Mouse (Mus musculus) heart, postnatal 4 days (tissue): ENCODE data around the gene Pde4d. TPM values are rescaled to one million over a fixed set of nuclear protein-coding genes. Genes with fewer than 3 reads are reported as not detected.

ENCODE experiments used
- DNase-seq: peaks from one replicate; pipeline ENCODE4 v3.0.0; 2021
- total RNA-seq, 2 experiments: library from RNA; stranded (reverse); gene quantifications; 2 replicates each; pipeline ENCODE4 v1.2.3; 2021

Pde4d gene
- total RNA-seq, 2 experiments from 2014 or later, result 57.1 to 61.1 TPM

DNA sequence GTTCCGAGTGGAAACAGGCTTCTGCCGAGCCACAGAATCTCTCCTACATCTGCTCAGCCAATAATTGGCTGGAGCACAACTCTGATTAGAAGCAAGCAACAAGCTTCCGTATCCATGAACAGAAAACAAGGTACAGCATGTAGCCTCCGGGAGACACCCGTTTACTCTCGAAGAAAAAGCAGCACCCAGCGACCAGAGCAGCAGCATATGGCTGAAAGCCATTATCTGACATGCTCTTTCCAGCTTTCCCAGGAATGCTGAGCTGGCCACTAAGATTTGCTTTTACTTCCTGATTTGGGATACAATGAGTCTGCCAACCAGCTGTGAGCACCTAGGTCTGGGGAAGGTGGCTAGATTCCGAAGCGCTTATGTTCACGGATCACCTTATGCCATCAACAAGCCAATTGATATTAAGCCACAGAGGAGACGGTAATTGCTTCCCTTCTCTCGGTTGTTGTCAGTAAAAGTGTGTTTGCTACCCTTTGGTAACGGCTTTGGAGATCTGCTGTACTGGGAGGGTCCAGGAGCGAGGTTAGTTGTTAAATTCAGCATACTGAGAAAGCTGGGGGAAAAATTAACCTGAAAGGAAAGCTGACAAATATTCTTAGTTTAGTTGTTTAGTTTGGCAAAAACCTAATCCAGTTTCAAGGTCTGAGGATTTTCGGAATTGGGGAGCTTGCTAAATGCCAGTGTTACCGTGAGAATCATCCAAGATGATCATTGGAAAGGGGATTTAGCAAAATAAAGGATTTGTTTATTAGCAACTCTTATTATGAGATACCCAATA, 1131.7 kb downstream of the Pde4d start:
- DNase-seq, result peak; percentile 27

- no peak for DNase-seq
Observed at GRCm38 (mm10) chr13:109590048-109590447, 1140.3 kb downstream of the Pde4d start.

DNA sequence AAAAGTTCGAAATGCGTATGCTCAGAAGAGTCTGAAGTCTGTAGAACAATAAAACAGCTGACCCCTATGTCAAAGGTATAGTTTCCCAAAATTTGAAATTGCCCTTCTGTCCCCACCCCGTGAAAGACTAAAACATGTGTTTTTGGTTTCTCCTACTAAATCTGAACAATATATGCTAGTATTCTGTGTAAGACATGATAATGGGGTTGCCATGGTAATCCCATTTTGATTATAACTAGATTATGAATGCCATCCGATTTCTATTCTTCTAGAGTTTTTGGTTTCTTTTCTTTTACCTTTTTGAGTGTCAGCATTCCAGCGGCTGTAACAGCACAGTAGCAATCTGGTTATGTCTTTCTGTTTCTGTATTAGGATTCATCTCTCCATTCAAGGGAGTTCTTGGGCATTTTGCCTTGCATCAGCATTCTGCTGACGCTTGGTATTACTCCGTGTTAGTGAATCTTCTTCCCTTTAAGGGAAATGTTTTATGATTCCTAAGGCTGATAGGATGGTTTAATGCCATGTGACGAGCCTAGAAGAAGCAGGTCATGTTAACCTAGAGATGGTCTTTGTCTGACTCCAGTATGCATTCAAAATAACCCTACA, 1142.5 kb downstream of the Pde4d start:
- DNase-seq, result no peak

GRCm38 (mm10) chr13:109599711-109600110, 1150.0 kb downstream of the Pde4d start:
- DNase-seq, result no peak

DNA sequence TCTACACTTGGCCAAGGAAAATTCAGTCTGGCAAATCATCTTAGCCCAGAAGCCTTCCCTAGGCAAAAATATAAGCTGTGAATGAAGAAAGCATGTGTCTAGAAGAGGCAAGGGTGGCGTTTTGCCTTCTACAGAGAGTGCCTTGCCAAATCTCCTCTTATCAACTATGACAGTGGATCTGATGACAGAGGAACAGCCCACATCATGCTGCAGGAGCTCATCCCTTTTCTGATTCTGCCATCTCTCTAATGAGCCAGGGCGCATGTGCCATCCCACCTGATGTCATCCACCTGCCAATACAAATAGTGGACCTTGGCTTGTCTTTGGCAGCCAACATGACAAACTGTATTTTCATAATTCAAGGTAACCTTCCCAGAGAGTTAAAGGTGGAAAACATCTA, 1154.3 kb downstream of the Pde4d start:
- no peak for DNase-seq

- no peak for DNase-seq
Observed at GRCm38 (mm10) chr13:109605140-109605539, 1155.4 kb downstream of the Pde4d start.

GRCm38 (mm10) chr13:109609106-109609804, 1159.5 kb downstream of the Pde4d start:
- no peak for DNase-seq

DNA sequence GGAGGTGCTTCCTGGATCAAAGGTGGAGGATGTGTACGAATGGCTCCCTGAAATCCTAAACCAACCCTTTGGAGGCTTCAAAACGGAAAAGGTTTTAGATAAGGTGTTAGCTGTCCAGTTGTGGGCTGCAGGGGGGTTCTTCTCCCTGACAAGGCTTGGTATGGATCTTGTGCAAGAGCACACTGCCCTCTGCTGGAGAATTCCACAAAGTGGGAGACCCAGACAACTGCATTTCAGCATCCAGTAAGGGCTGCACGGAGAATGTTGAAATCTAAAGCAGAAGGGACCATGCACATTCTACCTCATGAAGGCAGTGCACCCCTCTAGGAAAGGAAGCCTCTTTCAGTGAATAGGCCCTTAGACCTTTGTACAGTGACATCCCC, 1160.0 kb downstream of the Pde4d start:
- peak; percentile 73 for DNase-seq

DNA sequence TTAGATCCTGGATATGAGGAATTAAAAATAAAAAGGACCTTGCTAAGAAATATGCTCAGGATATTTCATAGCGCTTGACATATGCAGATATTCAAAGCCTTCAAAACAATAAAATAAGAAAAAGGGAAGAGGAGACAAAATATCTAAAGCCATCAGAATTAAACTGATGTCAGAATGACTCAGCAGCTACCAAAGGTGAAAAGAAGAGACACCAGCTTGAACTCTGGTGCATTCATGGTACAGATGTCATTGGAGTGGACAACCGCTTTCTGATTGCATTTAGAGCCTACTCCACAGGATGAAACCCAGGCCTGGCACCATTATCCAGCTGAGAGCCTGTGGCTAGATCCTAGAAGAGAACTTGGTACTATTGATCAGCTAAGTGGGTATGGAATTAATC, 1161.0 kb downstream of the Pde4d start:
- no peak for DNase-seq

DNA sequence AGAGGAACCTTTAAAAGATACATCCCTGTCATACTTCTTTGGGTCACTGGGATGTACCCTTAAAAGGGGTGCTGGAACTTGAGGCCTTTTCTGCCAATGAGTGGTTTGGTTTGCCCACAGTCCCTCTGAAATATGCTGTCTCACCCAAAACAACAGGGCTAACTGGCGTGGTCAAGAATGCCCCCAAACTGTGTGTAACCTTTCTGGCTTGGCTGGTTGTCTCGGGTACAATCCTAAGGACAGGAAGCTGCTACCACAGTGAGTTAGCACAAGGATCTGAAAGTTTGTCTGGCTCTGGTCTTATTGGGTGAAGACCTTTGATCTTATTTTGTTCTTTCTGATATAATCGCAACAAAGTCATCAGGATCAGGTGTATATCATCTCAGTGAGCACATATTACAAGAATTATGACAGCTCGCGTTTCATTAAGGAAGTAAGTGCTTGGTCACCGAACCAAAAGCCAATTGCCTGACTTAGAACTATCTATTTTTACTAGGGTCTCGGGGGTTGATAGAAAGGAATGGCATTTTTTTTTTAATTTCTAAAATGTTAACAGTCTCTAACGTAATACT, 1165.6 kb downstream of the Pde4d start:
- no peak for DNase-seq

DNA sequence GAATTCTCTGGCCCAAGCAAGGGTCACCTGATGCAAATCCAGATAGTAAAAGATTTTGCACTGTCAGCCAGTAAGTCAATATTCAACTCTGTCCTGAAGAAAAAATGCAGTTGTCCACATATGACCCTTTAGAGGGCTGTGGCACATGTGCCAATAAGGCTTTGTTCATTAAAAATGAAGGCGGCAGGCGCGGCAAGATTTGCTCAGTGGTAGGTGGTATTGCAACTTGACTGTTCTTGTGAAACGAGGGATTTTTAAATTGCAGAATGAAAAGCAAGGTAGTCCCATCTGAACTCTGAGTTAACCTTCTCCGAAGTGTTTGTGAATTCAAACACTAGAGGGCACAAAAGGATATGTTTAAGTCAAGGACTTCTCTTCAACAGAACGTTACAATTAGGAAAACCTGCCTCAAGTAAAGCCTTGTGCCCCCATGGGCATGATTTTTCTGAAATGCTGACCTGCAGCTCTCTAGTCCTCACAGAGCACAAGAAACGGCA, 1166.1 kb downstream of the Pde4d start:
- no peak for DNase-seq

DNA sequence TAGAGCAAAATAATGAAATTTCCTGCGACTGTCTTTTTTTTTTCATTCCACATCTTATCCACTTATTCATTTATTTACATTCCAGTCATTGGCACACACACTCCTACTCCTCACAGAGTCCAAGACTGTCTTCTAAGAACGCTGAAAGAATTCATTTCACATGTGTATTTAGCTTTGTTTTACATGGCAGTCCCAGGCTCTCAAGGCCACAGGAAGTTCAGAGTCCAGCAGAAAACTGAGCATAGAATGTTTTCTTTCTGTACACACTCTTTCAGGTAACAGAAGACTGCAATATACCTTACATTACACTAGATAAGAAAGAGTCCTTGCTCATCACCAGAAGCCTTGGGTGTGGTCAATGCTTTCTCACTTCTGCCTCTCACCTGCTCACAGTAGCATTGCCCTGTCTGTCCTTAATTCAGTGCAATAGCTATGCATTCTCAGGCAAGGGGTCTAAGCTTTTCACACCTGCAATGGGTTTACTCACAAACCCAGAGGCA, 1169.5 kb downstream of the Pde4d start:
- no peak for DNase-seq

- no peak for DNase-seq
Observed at GRCm38 (mm10) chr13:109622207-109622606, 1172.5 kb downstream of the Pde4d start.

DNA sequence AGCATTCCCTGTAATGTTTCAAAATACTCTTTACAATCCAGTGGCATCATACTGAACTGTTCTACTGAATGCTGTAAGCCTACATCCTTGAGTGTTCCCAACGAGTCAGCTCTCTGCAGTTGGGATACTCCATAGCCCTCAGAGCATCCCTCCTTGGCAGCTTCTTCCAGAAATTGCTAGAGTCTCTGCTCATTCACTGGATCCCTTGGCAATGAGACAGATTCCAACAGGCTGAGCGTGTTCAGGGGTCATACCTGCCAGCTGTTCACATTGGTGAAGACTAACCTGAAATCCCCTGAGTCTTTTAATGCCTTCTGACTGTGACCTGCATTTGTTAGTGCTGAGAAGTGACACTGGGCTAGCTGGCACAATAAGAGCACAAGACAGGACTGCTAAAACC, 1173.5 kb downstream of the Pde4d start:
- DNase-seq, result no peak

DNA sequence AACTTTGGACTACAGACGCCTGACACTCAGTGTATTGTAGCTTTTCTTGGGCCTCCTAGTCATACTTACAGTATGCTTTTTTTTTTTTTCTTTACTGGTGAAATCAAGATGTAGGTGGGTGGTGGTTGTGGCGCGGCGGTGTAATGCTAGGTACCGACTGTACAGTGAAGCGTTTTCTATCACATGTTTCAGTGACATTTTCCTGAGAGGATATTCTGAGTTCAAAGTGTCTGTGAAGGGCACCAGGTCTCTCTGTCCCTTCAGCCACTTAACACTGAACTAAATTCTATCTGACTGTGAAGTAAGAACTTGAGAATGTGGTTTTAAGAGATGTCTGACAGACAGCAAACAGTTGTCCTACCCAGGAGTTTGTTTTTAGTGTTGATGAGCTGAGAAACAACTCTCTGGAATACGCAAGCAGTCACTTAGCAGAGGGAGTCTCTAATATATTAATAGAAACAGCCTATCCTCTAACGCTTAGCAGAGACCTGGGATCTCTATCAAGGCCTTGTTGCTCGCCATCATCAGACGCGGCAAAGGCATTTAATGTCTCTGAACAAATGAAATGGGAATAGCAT, 1175.1 kb downstream of the Pde4d start:
- no peak for DNase-seq

DNA sequence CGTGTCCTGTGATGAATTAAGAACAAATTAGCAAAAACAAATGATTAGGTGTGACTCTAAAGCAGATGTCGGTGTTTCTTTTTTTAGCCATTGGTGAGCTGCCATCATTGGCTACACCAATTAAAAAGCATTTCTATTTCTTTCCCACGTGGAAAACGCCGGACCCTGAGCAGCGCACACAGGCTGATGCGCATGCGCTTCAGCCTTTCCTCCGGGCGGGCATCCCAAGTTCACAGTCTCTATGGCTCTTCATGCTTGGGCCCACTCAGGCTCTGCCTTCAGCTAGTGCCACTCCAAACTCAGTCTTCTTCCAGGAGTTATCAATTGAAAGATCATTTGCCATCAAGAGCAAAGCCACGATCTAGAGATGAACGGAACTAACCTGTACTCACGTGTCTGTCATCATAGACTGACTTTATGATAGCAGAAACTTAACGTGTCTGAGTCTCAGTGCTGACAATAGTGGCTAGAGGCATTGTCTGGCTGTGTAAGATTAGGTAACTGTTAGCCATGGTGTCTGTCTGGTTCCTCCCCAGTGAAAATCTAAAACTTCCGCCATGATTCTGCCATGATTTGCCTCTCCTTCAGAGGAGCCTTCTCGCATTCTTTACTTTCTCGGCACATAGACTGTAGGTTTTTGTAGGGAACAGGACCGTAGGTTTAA, 1175.8 kb downstream of the Pde4d start:
- no peak for DNase-seq

- no peak for DNase-seq
Observed at GRCm38 (mm10) chr13:109627265-109627664, 1177.5 kb downstream of the Pde4d start.

- DNase-seq, result no peak
Observed at GRCm38 (mm10) chr13:109628606-109629005, 1178.9 kb downstream of the Pde4d start.

DNA sequence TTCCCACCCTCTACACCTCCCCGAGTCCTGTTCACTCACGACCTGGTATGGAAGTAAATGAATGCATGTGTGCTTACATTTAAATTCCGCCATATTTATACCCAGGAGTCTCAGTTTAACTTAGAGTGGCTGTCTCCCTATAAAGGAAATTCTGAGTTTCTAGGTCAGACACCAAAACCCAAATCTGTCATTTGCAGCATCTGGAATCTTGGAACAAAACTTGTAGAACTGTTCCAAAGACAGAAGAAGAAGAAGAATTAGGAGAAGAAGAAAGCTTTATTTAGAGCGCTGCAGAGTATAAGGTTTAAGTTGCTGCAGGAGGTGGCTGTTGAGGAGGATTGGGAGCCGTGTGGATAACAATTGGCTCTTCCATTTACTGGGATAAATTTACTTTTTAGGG, 1179.5 kb downstream of the Pde4d start:
- no peak for DNase-seq

DNA sequence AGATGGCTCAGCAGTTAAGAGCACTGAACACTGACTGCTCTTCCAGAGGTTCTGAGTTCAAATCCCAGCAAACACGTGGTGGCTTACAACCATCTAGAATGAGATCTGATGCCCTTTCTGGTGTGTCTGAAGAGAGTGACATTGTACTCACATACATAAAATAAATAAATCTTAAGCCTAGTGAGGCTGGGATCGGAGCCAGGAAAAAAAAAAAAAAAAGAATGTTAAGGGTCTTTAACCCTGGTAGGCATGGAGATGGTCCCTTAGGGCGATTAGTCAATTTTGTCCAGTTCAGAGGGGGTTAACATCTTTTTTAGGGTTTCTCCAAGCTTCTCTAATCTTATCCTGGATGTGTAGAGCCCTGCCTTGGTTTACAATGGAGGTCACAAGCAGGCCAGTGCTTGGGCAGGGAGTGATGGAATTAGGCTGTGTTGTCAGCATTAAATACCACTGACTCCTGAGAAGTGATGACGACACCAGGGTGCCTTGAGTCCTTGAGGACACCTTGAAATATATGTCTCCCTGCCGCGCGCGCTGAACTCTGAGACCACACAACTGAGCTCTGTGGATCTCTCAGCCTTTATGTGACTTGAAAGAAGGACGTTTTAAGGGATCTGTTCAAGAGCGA, 1181.8 kb downstream of the Pde4d start:
- no peak for DNase-seq

DNA sequence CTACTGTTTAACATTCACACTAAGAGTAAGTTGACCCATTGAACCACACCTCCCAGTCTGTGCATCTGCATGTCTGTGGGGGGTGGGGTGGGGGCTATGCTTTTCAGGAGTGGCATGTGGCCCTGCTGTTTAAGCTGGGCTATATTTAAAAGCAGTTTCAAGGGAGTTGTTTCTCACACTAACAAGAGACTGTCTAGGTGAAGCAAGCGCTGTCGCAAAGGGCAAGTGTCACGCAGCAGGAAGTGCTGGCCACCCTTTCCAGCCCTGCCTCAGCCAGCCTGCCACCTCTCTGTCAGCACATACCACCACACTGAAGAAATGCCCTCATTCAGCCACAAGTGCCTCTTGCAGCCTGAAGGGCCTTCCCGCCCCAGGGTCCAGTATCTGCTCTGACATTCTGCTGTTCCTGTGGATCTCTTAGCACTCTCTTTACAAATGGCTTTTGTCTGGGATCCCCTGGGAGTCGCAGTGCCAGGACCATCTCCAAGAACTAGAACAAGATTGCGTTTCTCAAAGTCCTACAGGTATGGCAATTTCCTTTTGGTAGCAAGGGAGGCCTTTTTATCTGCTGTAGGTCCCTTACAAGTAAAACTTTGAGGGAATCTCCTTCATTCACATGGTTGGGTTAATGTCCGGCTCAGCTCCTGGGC, 1182.8 kb downstream of the Pde4d start:
- DNase-seq, result peak; percentile 52
